Mouse (Mus musculus): ENCODE results near the gene Cog1. TPM values are rescaled to one million over a fixed set of nuclear protein-coding genes. Genes with fewer than 3 reads are reported as not detected.

Cog1 gene
- total RNA-seq, 2 experiments from 2014 or later, result 23.9 to 37.2 TPM

Other genes with a start within 250 kb of the Cog1 start
- not detected in 2 replicates for gene Sstr2, start 29.8 kb upstream of the Cog1 start, total RNA-seq (2014; fragmentation: Nextera tagmentation)
- gene Sstr2, start 29.8 kb upstream of the Cog1 start, total RNA-seq (2017), result 0.15 TPM in 1 of 2 replicates, not detected in the other
- gene Slc39a11, start 910 bp downstream of the Cog1 start, total RNA-seq (2014; fragmentation: Nextera tagmentation), result 12.4 and 19.1 TPM in 2 replicates
- 14.9 and 17.7 TPM in 2 replicates for gene Slc39a11, start 910 bp downstream of the Cog1 start, total RNA-seq (2017)
- 17.8 and 20.8 TPM in 2 replicates for gene Fam104a, start 35.0 kb downstream of the Cog1 start, total RNA-seq (2014; fragmentation: Nextera tagmentation)
- 25.1 and 30.8 TPM in 2 replicates for gene Fam104a, start 35.0 kb downstream of the Cog1 start, total RNA-seq (2017)
- gene D11Wsu47e, start 35.2 kb downstream of the Cog1 start, total RNA-seq (2014; fragmentation: Nextera tagmentation), result 21.7 and 23.6 TPM in 2 replicates
- 11.8 and 19.7 TPM in 2 replicates for gene D11Wsu47e, start 35.2 kb downstream of the Cog1 start, total RNA-seq (2017)
- not detected in 2 replicates for gene Cpsf4l, start 60.8 kb downstream of the Cog1 start, total RNA-seq (2014; fragmentation: Nextera tagmentation)
- not detected in 2 replicates for gene Cpsf4l, start 60.8 kb downstream of the Cog1 start, total RNA-seq (2017)
- gene Cdc42ep4, start 102.7 kb downstream of the Cog1 start, total RNA-seq (2014; fragmentation: Nextera tagmentation), result 13.7 and 14.7 TPM in 2 replicates
- gene Cdc42ep4, start 102.7 kb downstream of the Cog1 start, total RNA-seq (2017), result 10.7 and 13.7 TPM in 2 replicates

All from megakaryocyte-erythroid progenitor cell, adult 5-6 weeks (primary cell).